Mouse (Mus musculus): ENCODE results near the gene Bsg. TPM values are rescaled to one million over a fixed set of nuclear protein-coding genes. Genes with fewer than 3 reads are reported as not detected.

Bsg gene
- polyA plus RNA-seq, 2 experiments: 579 to 809 TPM

DNA sequence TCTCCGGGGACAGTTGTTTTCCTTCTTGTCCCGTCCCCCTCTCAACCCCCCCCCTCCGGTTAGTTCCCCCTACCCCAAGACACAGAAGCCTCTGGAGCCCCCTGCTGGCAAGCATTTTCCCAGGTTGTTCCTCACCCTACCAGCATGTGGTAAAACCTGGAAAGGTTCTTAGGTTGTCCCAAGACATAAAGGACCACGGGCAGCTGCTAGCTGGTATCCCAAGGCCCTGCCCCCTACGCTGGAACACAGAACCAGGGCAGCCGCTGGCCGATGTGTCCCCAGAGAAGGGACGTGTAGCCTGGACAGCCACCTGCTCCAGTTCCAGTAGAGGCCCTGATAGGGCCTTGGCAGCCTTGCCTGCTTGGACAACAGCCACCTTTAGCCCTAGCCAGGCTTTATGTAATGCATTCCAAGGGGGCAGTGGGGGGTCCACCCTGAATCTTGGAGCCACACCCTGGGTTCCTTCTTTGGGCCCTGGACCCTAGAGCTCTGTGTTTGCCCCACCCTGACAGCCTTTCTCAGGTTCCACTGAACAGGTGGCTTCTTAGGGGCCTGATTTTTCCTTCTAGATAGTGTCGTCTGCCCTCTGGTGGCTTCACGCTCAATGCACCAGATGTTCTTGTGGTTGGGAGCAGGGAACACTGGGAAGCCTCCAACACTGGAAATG lies 21.2 kb upstream of the Bsg start:
- Histone ChIP-seq H3K27ac (peak overlapping the region; percentile 36), H3K9me3 (ENCODE audit: control insufficient read depth, low read length) (no peaks in the 10 kb centered on the region), H3K36me3 (replicated peaks; ENCODE audit: control insufficient read depth, insufficient read depth, low read depth) (peaks cover 35% of the 10 kb centered on the region), H3K4me1 (replicated peaks; ENCODE audit: control insufficient read depth in 2 of 2, insufficient read depth in 2 of 2, low read length in 1 of 2) (peaks cover 27 to 29% of the 10 kb centered on the region in 2 experiments), H3K9ac (replicated peaks) (peak overlapping the region; percentile 89), H3K4me3 (ENCODE audit: insufficient read depth in 1 of 2, low read depth in 2 of 2, low read length in 2 of 2) (peak overlapping the region; percentile 75 to 100), H3K4me2 (ENCODE audit: low read depth) (peak overlapping the region; percentile 91), H3K27me3 (ENCODE audit: control insufficient read depth, insufficient read depth, low read length) (no peaks in the 10 kb centered on the region)
- TF ChIP-seq EP300 (IDR thresholded peaks at IDR 0.05; ENCODE audit: low read depth): no peak
- TF ChIP-seq CTCF (IDR thresholded peaks at IDR 0.05; ENCODE audit: low read depth): peak; percentile 70
- ATAC-seq (ENCODE audit: insufficient read depth): no peak
- 1% methylated on average over 10 of the region's 10 CpGs for WGBS (ENCODE audit: insufficient replicate concordance)
- DNase-seq (ENCODE audit: low read depth in 3 of 3, low spot score in 3 of 3): no peak

DNA sequence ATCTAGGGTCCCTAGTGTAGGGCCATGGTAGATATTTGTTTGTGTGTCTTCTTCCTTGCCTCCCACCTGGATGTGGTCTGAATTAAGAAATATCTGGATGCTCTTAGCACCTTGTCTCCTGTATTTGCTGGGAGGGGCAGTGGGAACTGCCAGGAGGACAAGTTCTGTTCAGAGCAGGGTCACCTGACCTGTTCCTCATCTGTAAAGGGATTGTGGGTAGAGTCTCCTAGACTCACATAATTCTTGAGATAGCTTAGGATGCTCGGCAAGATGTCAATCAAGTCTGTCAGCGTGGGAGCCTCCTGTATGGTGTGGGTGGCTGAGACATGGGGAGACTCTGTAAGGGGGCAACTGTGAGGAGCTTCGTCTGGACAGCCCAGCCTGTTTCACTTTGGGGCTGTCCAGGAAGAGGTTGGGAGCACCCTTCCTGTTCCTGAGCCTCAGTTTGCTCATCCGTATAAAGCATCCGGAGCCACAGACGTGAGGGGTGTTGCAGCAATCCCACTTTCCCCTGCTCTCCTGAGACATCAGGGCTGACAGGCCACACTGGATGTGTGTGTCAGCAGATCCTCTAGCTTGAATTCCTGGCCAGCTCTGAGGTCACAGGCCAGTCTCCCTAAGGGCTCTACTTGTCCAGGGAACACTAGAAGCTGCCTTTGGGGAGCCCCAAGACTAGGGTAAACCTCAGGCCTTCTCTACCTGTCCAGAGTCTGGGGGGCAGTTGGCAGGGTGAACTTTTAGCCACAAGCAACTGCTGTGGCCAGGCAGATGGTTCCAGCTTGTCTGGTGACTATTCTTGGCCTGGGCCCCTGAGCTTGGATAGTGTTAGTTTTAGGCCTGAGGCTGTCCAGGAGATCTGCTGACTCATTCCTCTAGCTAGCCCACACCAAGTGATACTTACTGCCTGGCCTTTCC lies 20.3 kb upstream of the Bsg start:
- no peak for TF ChIP-seq EP300 (IDR thresholded peaks at IDR 0.05; ENCODE audit: low read depth)
- no peak for TF ChIP-seq CTCF (IDR thresholded peaks at IDR 0.05; ENCODE audit: low read depth)

DNA sequence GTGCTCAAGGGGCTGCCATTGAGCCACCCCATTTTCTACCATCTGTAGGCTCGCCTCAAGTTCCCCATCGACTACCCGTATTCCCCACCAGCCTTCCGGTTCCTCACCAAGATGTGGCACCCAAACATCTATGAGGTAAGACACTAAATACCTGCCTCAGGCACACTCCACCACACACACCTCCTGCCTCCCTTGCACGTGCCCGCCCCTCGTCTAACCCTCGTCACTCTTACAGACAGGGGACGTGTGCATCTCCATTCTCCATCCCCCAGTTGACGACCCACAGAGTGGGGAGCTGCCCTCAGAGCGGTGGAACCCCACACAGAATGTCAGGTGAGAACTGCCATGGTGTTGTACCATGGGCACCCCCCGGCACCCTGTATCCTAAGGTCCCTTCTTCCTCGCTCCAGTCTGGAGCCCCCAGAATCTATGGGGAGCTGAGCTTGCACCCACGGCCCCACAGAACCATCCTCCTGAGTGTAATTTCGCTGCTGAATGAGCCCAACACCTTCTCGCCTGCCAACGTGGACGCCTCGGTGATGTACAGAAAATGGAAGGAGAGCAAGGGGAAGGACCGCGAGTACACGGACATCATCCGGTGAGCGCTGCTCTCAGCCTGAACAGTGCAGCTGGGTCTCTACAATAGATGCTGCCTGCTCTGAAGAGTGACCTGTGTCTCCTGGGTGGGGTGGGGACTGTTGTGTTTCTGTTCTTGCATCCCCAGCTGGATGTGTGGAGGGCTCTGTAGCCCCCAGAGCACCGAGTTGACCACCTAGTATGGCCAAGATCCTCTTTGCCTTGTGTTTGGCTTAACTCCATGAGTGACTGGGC lies 19.3 kb upstream of the Bsg start:
- peaks cover 27 to 29% of the 10 kb centered on the region in 2 experiments for H3K4me1 ChIP-seq (replicated peaks; ENCODE audit: control insufficient read depth in 2 of 2, insufficient read depth in 2 of 2, low read length in 1 of 2)
- no peak overlapping the region; the same call in 1 of the 2 replicates for H3K9ac ChIP-seq (replicated peaks)
- H3K4me2 ChIP-seq (ENCODE audit: low read depth): peak overlapping the region; percentile 91; the same call in 1 of the 2 replicates
- no peaks in the 10 kb centered on the region for H3K27me3 ChIP-seq (ENCODE audit: control insufficient read depth, insufficient read depth, low read length)
- WGBS (ENCODE audit: insufficient replicate concordance): 87% methylated on average over 25 of the region's 25 CpGs
- H3K27ac ChIP-seq: no peak overlapping the region
- H3K4me3 ChIP-seq (ENCODE audit: insufficient read depth in 1 of 2, low read depth in 2 of 2, low read length in 2 of 2): no peak overlapping the region
- no peak for ATAC-seq (ENCODE audit: insufficient read depth)
- no peak for DNase-seq (ENCODE audit: low read depth in 3 of 3, low spot score in 3 of 3)
- TF ChIP-seq CTCF (IDR thresholded peaks at IDR 0.05; ENCODE audit: low read depth) (no peak), EP300 (IDR thresholded peaks at IDR 0.05; ENCODE audit: low read depth) (no peak)
- no peaks in the 10 kb centered on the region for H3K9me3 ChIP-seq (ENCODE audit: control insufficient read depth, low read length)
- H3K36me3 ChIP-seq (replicated peaks; ENCODE audit: control insufficient read depth, insufficient read depth, low read depth): peaks cover 44% of the 10 kb centered on the region

More for the DNA sequence above, 20.3 kb upstream of the Bsg start:
- Histone ChIP-seq H3K9ac (replicated peaks) (peak overlapping the region; percentile 89), H3K4me3 (ENCODE audit: insufficient read depth in 1 of 2, low read depth in 2 of 2, low read length in 2 of 2) (peak overlapping the region; percentile 75 to 100), H3K27me3 (ENCODE audit: control insufficient read depth, insufficient read depth, low read length) (no peaks in the 10 kb centered on the region), H3K4me1 (replicated peaks; ENCODE audit: control insufficient read depth in 2 of 2, insufficient read depth in 2 of 2, low read length in 1 of 2) (peaks cover 27 to 29% of the 10 kb centered on the region in 2 experiments), H3K4me2 (ENCODE audit: low read depth) (peak overlapping the region; percentile 91), H3K9me3 (ENCODE audit: control insufficient read depth, low read length) (no peaks in the 10 kb centered on the region), H3K27ac (peak overlapping the region; percentile 23), H3K36me3 (replicated peaks; ENCODE audit: control insufficient read depth, insufficient read depth, low read depth) (peaks cover 44% of the 10 kb centered on the region)
- no peak for ATAC-seq (ENCODE audit: insufficient read depth)
- 66% methylated on average over 6 of the region's 6 CpGs for WGBS (ENCODE audit: insufficient replicate concordance)
- DNase-seq (ENCODE audit: low read depth in 3 of 3, low spot score in 3 of 3): no peak

DNA sequence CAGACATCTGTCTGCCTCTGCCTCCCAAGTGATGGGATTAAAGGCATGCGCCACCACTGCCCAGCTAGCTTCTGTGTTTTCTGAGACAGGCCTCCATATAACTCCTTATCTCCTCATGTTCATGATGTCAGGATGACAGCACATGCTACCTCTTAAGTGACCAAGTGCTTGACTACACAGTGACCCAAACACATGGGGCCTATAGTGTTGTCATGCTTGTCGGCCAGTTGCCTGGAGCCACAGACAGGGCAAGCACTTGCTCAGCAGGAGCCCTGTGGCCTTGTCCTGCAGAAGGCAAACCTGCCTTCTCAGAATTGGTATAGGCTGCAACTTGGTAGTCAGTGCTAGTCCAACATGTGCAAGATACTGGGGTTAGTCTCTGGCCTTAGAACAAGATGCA lies 18.1 kb upstream of the Bsg start:
- WGBS (ENCODE audit: insufficient replicate concordance): 86% methylated on average over 2 of the region's 2 CpGs
- TF ChIP-seq CTCF (IDR thresholded peaks at IDR 0.05; ENCODE audit: low read depth) (no peak), EP300 (IDR thresholded peaks at IDR 0.05; ENCODE audit: low read depth) (no peak)
- H3K36me3 ChIP-seq (replicated peaks; ENCODE audit: control insufficient read depth, insufficient read depth, low read depth): peaks cover 44% of the 10 kb centered on the region
- H3K27me3 ChIP-seq (ENCODE audit: control insufficient read depth, insufficient read depth, low read length): no peaks in the 10 kb centered on the region
- peaks cover 16 to 19% of the 10 kb centered on the region in 2 experiments for H3K4me1 ChIP-seq (replicated peaks; ENCODE audit: control insufficient read depth in 2 of 2, insufficient read depth in 2 of 2, low read length in 1 of 2)
- no peak for DNase-seq (ENCODE audit: low read depth in 3 of 3, low spot score in 3 of 3)
- no peak overlapping the region for H3K4me3 ChIP-seq (ENCODE audit: insufficient read depth in 1 of 2, low read depth in 2 of 2, low read length in 2 of 2)
- H3K4me2 ChIP-seq (ENCODE audit: low read depth): no peak overlapping the region
- ATAC-seq (ENCODE audit: insufficient read depth): no peak
- H3K9me3 ChIP-seq (ENCODE audit: control insufficient read depth, low read length): no peaks in the 10 kb centered on the region
- no peak overlapping the region for H3K9ac ChIP-seq (replicated peaks)
- no peak overlapping the region for H3K27ac ChIP-seq
